Mouse (Mus musculus): ENCODE data around the gene Clec4f. TPM values are rescaled to one million over a fixed set of nuclear protein-coding genes. Genes with fewer than 3 reads are reported as not detected.

The Clec4f gene
- polyA plus RNA-seq, 1 experiment from 2014 or later = 0.40 TPM

- Histone ChIP-seq H3K9me3 (replicated peaks) (no peaks in the 10 kb centered on the region), H3K4me1 (replicated peaks) (peaks cover 26% of the 10 kb centered on the region), H3K9ac (no peak overlapping the region), H3K27ac (ENCODE audit: poor library complexity, severe bottlenecking) (peak overlapping the region; percentile 59; the same call in 1 of the 2 replicates), H3K4me3 (no peak overlapping the region), H3K36me3 (no peaks in the 10 kb centered on the region), H3K27me3 (replicated peaks) (no peaks in the 10 kb centered on the region), H3K4me2 (no peak overlapping the region)
- ATAC-seq (ENCODE audit: insufficient number of reproducible peaks, low FRiP score) = no peak
- WGBS = 26% methylated on average over 3 of the region's 3 CpGs
These were observed 58.0 kb downstream of the Clec4f start for GRCm38 (mm10) chr6:83597988-83598387.

- no peak overlapping the region for H3K4me2 ChIP-seq
- no peaks in the 10 kb centered on the region for H3K27me3 ChIP-seq (replicated peaks)
- no peak overlapping the region for H3K27ac ChIP-seq (ENCODE audit: poor library complexity, severe bottlenecking)
- no peak for ATAC-seq (ENCODE audit: insufficient number of reproducible peaks, low FRiP score)
- H3K4me1 ChIP-seq (replicated peaks) = peaks cover 23% of the 10 kb centered on the region
- WGBS = 79% methylated on average over 2 of the region's 2 CpGs
- H3K36me3 ChIP-seq = no peaks in the 10 kb centered on the region
- H3K9ac ChIP-seq = no peak overlapping the region
- H3K4me3 ChIP-seq = no peak overlapping the region
- no peaks in the 10 kb centered on the region for H3K9me3 ChIP-seq (replicated peaks)
These were observed 61.0 kb downstream of the Clec4f start for GRCm38 (mm10) chr6:83595035-83595434.

Other genes with a start within 250 kb of the Clec4f start
- 31.3 and 33.6 TPM in 2 replicates for gene Tet3, start 197.1 kb downstream of the Clec4f start, polyA plus RNA-seq (2016; fragmentation: Nextera tagmentation; extraction: Ambion mirVana)
- 46.5 and 52.5 TPM in 2 replicates for gene Dguok, start 149.2 kb downstream of the Clec4f start, polyA plus RNA-seq (2016; fragmentation: Nextera tagmentation; extraction: Ambion mirVana)
- 8.6 and 10.1 TPM in 2 replicates for gene Actg2, start 119.9 kb downstream of the Clec4f start, polyA plus RNA-seq (2016; fragmentation: Nextera tagmentation; extraction: Ambion mirVana)
- 24.4 and 25.8 TPM in 2 replicates for gene Stambp, start 83.5 kb downstream of the Clec4f start, polyA plus RNA-seq (2016; fragmentation: Nextera tagmentation; extraction: Ambion mirVana)
- not detected in 2 replicates for gene Cd207, start 21.7 kb upstream of the Clec4f start, polyA plus RNA-seq (2016; fragmentation: Nextera tagmentation; extraction: Ambion mirVana)
- 0.14 TPM in 1 of 2 replicates, not detected in the other for gene Vax2, start 55.1 kb upstream of the Clec4f start, polyA plus RNA-seq (2016; fragmentation: Nextera tagmentation; extraction: Ambion mirVana)
- not detected in 2 replicates for gene Atp6v1b1, start 86.8 kb upstream of the Clec4f start, polyA plus RNA-seq (2016; fragmentation: Nextera tagmentation; extraction: Ambion mirVana)
- not detected in 2 replicates for gene Ankrd53, start 106.5 kb upstream of the Clec4f start, polyA plus RNA-seq (2016; fragmentation: Nextera tagmentation; extraction: Ambion mirVana)
- gene Tex261, start 119.6 kb upstream of the Clec4f start, polyA plus RNA-seq (2016; fragmentation: Nextera tagmentation; extraction: Ambion mirVana) = 67.7 and 76.3 TPM in 2 replicates
- 51.6 and 54.1 TPM in 2 replicates for gene Nagk, start 138.8 kb upstream of the Clec4f start, polyA plus RNA-seq (2016; fragmentation: Nextera tagmentation; extraction: Ambion mirVana)
- 12.2 and 13.6 TPM in 2 replicates for gene Paip2b, start 175.6 kb upstream of the Clec4f start, polyA plus RNA-seq (2016; fragmentation: Nextera tagmentation; extraction: Ambion mirVana)
- 53.2 and 56.0 TPM in 2 replicates for gene Zfp638, start 210.9 kb upstream of the Clec4f start, polyA plus RNA-seq (2016; fragmentation: Nextera tagmentation; extraction: Ambion mirVana)